Mouse (Mus musculus) CD4-positive helper T cell, adult 2 months (primary cell): Measurements from ENCODE around the gene Lgals9.
"Not testable (repeated sequence)": the region's sequence is repeated elsewhere in the genome, so short reads cannot be mapped to it uniquely, and the experiment has no call there.

ENCODE experiments used
- DNase-seq: peaks from one replicate; pipeline ENCODE4 v3.0.0-alpha.2; 2012; ENCODE audit warnings: low read depth, missing footprints, low spot score

The Lgals9 gene

DNA sequence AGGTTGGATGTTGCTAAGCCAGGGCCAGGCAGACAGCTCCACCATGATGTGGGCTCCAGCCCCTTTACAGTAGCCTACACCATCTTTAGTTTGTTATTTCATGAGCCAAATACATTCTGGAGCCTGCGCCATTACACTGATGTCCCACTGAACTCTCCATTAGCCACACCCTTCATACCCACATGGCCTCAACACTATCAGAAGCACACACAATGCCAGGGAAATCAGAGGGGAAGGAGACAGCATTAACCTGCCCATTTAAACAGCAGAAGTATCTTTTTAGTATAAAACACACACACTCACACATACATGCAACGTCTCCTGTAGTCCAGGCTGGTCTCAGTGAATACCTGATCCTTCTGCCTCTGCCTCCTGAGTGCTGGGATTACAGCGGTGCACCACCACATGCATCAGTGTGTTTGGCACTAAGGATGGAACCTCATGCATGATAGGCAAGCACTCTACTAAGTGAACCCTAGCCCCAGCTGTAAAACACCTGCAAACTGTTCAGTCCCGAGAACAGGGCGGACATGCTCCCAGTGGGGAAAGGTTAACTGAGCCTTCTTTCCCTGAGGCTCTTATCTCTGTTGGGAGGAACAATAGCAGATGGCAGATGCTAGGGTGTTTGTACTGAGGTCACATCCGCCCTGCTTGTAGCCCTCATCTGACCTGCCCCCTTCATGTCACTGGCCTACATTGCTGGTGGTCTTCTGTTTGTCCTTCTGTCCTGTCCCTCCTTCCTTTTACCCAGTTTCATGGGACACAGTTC lies 23.4 kb upstream of the Lgals9 start:
- no peak for DNase-seq

DNA sequence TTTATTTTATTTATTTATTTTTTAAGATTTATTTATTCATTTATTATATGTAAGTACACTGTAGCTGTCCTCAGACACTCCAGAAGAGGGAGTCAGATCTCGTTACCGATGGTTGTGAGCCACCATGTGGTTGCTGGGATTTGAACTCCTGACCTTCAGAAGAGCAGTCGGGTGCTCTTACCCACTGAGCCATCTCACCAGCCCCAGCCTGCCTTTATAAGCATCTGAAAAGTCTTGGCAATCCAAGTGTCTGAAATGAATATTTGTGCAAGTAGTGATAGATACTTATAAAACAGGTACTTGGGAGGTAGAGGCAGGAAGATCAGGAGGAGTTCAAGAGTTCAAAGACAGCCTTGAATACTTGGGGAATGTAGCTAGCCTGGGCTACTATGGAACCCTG lies 22.6 kb upstream of the Lgals9 start:
- DNase-seq = not testable (repeated sequence)

DNA sequence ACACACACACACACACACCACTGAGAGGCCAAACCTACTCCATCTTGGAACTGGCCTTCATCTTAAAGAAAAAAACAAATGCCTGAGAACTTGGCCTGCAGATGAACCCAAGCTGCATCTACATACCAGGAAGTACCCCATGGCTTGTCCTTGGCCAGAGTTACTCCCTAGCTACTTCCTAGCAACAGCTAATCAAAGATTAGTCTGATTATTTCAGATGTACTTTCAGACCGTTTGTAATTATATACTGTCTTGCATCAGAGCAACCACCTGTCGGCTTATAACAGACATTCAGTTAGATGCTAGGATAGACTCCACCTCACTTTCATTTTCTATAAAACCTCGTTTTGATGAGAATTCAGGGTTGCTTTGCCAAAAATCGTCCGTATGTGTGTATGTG lies 21.7 kb upstream of the Lgals9 start:
- peak; percentile 26 for DNase-seq

DNA sequence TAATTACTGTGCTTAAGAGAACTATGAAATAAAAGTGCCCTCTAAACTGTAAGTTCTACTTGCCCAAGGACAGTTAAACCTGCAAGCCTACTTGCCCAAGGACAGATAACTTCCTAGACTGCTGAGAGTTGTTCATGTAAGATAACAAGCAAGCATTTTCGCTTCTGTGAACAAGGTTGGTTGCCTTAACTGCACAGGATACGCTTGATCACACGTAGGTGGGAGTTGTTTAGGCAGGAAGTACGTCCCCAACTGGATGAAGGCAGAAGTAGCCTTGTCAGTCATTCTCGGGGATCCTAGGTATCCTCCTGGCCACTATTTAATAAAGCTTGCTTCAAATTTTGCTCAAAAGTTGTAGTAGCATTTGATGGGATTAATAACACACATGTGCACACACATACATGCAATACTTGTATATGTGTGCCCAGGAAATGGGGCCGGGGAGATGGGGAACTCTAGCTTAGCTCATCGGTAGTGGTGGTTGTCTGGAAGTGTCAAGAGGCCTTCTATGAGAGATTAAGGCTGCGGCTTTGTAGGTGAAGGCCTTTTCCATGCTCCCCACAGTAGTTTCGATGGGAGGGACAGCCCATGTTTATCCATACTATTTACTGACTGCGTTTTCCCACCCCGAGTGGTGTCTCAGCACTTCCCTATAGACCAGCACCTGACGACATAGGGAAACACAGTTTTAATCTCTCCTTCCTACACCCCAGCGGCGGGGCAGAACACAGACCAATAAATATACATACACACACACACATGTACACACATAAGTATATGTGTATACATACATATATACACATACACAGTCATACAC lies 21.0 kb upstream of the Lgals9 start:
- peak; percentile 33 for DNase-seq

DNA sequence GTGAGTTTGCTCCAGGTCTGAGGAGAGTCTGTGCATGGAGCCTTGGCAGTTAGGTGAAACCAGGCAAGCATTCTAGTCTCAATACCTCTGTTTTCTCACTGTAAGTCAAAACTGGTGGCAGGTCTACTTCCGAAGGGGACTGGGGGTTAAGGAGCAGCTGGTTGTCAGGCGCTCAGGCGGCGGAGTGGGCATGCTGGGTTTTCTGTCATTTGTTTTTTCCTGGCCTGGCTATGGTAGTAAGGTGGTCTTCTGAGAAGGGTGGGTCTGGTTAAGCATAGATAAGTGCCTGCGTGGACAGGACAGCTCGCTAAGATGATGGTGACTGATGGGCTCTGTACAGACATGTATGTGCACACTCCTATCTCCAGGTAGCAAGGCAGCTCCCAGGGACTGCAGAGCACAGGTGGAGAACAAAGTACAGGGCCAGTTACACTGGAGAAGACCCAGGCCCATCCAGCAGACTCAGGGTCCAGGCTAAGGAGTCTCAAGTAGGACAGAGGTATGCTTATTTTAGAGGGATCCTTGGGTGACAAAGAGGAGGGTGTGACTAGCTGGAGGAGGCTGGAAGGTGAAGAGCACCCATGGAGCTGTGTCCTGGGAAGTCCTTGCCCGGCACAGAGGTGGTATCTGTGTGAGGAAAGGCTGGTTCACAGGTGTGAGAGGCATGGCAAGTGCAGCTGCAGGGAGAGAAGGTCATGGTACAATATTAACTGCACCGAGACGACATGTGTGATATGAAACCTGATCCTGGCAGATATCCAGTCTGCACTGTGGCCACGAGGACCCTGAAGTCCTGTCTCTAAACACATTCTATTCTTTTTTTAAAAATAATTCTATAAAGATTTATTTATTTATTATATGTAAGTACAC lies 19.3 kb upstream of the Lgals9 start:
- DNase-seq = no peak

DNA sequence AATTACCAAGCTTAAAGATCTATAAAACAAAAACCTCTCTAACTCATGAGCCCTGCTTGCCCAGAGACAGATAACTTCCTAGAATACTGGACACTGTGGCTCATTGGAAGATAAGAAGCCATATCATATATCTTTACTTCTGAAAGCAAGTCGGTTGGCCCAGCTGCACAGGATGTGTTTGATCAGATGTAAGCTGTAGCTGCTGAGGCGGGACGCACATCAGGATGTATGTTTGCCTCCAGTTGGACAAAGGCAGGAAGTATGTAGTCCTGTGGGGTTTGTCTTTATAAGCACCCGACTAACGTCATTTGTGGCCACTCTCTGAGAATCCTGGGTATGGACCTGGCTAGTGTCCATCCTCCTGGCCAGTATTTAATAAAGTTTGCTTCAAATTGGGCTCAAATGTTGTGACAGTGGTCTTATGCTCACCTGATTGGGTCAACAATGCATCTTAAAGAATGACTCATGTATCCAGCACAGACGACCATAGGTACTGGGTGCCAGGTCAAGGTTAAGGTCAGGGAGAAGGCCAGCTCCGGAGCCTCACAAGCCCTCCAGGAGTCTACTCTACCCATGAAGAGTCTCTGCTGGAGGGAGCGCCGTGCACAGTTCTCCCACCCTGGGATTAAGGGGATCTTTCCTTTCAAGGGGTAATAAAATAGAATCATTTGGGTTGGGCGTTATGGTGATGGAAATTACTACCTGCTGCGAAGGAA lies 18.5 kb upstream of the Lgals9 start:
- peak; percentile 48 for DNase-seq

DNA sequence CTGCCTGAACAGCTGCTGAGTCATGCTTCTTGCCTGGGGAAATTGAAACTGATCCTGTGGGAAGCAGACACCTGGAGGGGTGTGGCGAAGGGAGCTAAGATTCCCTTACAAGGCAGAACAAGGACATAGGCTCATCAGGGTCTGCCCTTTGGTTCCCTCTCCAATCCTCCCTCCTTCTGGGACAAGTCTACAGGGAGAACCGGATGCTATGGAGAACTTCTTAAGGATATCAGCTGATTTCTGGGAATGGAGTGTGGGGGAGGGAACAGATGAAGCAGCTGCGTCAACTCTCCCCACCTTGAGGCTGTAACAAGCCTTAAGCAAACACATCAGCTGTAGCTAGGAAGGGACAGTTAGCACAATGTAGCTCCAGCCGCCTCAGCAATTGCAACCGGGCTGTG lies 17.8 kb upstream of the Lgals9 start:
- DNase-seq = no peak

DNA sequence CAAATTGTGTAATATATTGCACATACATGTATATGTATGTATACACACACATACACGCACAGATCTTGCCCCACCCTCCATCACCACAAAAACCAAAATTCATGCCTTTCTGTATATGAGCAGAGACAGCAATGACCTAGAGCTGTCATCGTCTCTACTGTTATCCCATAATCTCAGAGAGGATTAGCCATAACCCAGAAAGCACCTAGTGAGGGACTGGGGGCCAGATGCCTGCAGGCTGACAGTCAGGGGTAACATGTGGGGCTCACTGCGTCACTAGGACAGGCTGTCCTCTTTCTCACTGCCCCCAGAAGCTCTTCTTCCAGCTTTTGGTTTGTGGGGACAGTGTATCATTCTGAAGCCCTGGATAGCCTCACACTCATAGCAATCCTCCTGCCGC lies 17.1 kb upstream of the Lgals9 start:
- DNase-seq = no peak

DNA sequence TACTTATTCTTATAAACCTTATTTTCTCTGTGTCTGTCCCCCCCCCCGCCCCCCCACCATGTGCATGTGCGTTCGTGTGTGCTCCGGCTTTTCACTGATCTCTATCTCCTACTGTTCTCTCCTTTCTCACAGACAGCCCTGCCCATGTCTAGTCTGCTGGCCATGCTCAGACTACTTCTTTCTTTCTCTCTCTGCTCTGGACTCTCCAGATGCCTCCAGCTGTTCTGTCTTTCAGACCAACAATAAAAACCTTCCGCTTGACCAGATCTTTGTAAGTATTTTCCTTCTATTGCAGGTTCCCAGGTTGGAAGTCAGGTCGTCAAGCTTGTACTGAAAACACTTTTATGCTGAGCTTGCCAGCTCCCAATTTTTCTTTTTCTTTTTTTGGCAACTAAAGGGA lies 14.4 kb upstream of the Lgals9 start:
- no peak for DNase-seq

DNA sequence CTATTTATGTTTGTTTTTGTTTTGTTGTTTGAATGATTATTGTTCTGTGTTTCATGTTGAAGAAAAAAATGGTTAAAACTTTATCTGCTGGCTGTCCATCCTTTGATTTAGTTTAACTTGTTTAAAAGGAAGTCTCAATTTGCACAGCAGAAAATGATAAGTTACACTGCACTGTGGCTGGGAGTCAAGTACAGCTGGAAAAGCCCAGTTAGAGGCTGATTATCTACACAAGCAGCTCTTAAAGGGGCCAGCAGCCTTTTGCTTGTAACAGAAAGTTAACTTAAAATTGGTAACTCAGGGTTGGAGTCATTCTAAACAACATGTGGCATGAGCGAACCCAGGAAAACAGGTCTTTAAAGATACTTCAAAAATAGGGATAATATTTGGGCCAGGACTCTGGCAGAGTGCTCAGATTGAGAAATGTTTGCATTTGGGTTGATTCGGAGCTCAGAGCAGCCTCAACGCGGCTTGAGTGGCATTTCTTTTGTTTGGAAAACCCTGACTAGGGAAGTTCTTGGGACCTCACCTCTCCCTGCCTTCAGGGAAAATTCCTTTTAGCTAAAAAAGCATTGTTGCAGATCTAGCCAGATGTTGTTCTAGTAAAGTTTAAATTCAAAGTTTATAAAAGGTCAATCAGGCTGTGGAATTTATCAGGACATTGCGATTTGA lies 6.3 kb upstream of the Lgals9 start:
- DNase-seq = not testable (repeated sequence)

DNA sequence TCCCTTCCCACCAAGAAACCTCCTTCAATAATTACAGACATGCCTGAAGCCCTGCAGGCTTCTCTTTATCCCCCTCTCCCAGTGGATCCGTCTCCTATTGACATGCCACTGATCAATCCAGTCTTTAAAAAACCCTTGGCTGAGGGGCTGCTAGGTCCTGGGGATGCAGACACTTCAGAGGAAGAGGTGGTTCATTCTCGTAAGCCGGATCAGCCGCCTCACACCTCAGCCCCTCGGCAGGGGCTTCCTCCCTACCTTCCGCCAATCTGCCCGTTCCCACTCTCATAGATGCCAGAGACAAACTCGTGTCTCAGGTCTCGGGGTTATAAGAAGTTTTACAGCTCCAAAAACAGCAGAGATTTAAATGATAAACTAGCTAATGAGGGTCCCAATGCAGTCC lies 5.3 kb upstream of the Lgals9 start:
- no peak for DNase-seq

DNA sequence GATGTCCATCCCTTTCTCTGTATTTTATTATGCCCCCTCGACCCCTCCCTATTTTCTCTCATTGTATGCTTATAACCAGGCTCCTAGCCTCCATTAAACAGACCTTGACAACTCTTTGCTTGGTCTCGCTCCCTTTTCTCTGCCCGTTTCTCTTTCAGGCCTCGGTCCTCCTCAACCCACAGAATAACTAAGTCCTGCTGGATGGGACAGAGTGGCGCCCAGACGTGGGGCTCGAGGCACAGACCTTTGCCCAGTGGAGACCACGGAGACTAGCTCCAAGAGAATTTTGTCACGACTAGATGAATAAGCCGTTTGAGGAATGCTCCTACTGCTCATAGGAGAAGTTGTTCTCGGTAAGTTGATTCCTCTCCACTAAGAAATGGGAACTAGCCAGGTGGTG lies 4.5 kb upstream of the Lgals9 start:
- DNase-seq = not testable (repeated sequence)

DNA sequence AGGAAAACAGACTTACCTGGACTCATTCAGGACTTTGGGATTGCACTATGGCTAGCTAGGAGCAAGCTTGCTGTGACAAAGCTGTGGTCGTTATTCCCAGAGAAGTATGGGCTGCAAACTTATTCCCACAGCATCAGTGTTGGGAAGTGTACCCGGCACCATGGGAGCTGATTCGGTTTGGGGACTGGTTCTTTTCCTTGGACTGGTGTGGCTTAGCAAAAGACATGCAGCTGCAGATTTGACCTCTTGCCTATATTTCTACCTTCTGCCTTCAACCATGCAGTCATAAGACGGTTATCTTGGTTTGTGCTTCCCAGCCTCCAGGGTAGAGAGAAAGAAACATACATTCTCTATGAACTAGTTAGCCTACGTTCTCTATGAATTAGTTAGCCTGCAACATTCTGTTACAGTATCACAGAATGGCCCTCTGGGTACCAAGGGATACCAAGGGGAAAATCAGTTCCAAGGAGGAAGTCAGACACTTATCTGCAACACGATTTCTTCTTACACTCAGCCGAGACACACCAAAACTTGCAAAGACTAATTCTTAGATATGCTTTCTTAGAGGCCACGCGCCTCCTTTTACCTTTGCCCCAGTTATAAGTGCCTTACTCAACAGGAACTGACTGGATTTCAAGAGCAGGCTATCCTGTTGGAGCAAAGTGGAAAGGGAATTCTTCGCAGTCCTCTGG lies 1.7 kb upstream of the Lgals9 start:
- no peak for DNase-seq

DNA sequence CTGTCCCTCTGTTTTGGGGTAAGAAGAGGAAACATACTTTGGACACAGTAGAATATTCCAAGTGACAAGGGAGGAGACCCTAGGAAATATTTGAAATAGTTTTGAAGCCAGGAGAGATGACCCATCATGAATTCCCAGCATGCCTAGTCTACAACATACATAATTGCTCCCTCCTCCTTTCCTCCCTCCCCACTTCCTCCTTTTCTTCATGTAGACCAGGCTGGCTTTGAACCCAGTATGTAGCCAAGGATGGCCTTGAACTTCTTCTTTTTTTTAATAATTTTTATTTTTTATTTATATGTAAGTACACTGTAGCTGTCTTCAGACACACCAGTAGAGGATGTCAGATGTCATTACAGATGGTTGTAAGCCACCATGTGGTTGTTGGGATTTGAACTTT lies 759 bp upstream of the Lgals9 start:
- DNase-seq = no peak

DNA sequence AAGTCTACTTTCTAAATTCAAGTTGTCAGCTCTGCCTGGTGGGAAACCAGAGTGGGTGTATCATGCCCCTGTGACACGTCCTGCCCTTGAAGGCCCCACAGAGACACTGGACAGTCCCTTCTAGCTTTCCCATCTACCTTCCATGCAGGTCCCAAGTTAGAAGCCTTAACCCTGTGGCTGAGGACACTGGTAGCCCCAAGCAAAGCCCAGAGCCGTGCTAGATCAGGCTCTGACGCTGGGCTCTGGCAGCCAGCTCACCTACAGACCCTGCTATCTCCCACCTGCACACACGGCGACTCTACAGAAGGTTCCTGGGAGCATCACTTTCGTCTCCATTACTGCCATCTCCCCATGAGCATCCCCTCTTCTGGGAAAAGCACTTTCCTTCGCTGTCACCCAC lies 1.2 kb downstream of the Lgals9 start:
- DNase-seq = no peak

DNA sequence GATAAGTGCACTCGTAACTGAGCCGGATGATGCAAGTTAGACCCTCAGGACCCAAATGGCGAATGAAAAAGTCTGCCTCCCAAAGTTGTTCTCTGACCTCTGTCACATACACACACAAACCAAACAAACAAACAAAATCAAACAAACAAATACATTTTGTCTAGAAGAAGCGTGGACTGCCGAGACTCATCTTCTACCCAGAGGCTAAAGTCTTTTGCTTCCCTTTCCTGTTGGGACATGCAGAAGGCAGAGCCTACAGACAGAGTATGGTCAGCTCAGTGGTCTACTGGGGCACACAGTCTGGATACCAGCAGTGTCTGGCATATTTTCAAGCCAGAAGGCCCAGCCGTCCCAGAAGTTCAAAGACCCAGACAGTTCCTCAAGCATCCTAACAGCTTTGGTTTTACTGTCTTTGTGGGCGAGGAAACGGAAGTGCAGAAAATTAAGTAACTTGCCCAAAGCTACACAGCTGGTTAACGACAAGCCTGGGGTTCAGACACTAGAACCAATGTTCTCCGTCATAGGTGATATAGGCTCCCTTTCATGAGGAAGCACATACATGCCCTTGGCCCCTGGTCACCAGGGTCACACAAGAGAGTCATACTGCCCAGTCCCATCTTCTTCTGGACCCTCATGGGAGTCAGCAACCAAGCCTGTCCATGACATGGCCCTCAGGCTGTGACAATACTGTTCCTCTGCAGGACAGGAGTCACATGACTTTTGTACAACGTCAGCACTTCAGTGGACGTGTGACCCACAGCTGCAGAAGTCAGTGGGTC lies 2.0 kb downstream of the Lgals9 start:
- peak; percentile 55 for DNase-seq

DNA sequence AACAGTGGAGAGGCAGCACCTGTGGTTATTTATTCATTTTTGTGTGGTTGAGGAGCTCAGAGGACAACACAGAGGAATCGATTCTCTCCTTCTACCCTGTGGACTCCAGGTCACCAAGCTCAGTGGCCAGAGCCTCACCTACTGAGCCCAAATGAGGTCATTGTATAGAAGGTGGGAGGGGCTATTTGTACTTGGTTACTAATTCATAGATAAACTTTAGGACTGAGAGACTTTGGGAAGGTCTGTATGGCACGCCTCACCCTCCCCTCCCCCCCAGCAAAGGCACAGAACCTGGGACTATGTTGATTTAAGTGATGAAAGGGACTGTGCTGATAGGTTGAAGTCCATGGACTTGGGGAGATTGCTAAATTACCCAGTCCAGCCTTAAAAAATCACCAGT lies 2.7 kb downstream of the Lgals9 start:
- no peak for DNase-seq

DNA sequence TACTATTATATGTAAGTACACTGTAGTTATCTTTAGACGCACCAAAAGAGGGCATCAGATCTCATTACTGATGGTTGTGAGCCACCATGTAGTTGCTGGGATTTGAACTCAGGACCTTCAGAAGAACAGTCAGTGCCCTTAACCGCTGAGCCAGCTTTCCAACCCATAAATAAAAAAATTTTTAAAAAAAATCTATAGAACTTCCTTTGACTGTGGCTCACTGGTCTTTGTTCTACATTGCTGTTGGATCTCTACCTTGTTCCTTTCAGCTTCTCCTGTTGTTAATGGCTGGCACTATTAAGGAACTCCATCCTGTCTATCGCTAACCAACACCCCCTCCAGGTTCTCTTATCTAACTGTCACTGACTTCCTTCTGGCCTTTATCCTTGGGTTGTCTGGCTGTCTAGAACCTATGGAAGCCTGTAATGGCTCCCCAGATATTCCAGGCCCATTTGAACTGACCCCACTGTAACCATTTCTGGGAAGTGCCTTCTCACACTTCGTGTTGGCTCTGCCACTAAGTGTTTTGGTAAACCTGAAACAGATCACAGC lies 4.6 kb downstream of the Lgals9 start:
- DNase-seq = no peak
